Mouse (Mus musculus) urinary bladder, adult 18-20 months (tissue): ENCODE results near the gene Gm7356.
"Not testable (repeated sequence)": the region's sequence is repeated elsewhere in the genome, so short reads cannot be mapped to it uniquely, and the experiment has no call there.

Source experiments
- DNase-seq, 2 experiments: peaks; one replicate each; pipeline ENCODE4 v3.0.0; 2022; ENCODE audit warnings: low spot score in 2 of 2, mixed read lengths in 2 of 2

Gm7356 gene

GRCm38 (mm10) chr17:14003604-14004003, at the start of gene Gm7356:
Gm7356 (minus strand) TSS chr17:14003704.
- DNase-seq = not testable (repeated sequence)

GRCm38 (mm10) chr17:14041880-14042279, 38.4 kb upstream of the Gm7356 start:
- not testable (repeated sequence) for DNase-seq

GRCm38 (mm10) chr17:14037012-14037411, 33.5 kb upstream of the Gm7356 start:
- DNase-seq = not testable (repeated sequence)

- DNase-seq = not testable (repeated sequence)
These were observed 32.6 kb upstream of the Gm7356 start for GRCm38 (mm10) chr17:14036113-14036512.

GRCm38 (mm10) chr17:13993425-13993824, 10.1 kb downstream of the Gm7356 start:
- DNase-seq = not testable (repeated sequence)

- DNase-seq = no peak
These were observed 15.8 kb downstream of the Gm7356 start for GRCm38 (mm10) chr17:13987690-13988089.

GRCm38 (mm10) chr17:13970796-13971195, 32.7 kb downstream of the Gm7356 start:
- not testable (repeated sequence) for DNase-seq

- not testable (repeated sequence) for DNase-seq
These were observed 33.6 kb downstream of the Gm7356 start for GRCm38 (mm10) chr17:13969917-13970316.

- DNase-seq = not testable (repeated sequence)
These were observed 38.5 kb downstream of the Gm7356 start for GRCm38 (mm10) chr17:13965048-13965447.

GRCm38 (mm10) chr17:13962245-13962644, 41.3 kb downstream of the Gm7356 start:
- not testable (repeated sequence) for DNase-seq

GRCm38 (mm10) chr17:13958129-13958528, 45.4 kb downstream of the Gm7356 start:
- not testable (repeated sequence) for DNase-seq

- not testable (repeated sequence) for DNase-seq
These were observed 51.9 kb downstream of the Gm7356 start for GRCm38 (mm10) chr17:13951570-13951969.
